Mouse (Mus musculus) heart, postnatal 0 days (tissue): ENCODE results near the gene Tfrc. TPM values are rescaled to one million over a fixed set of nuclear protein-coding genes. Genes with fewer than 3 reads are reported as not detected.
A peak's percentile ranks its signal among the peaks of the same experiment; 100 is the strongest.

Experiments
- ATAC-seq: fragments of 200-750 bp; cut with Nextera tagmentation; 2 replicates; pipeline ENCODE4 v1.8.0; 2017; ENCODE audit warnings: low read depth, moderate number of reproducible peaks, moderate library complexity; ENCODE audit not compliant: insufficient read depth
- DNase-seq: peaks from one replicate; pipeline ENCODE4 v3.0.0-alpha.2; 2016; ENCODE audit warnings: low spot score
- H3K27ac ChIP-seq: fragments of 300-500 bp; sonication (generic); 2 replicates; pipeline ENCODE4 v1.5.1; 2014; ENCODE audit warnings: low read depth, mild to moderate bottlenecking
- H3K27me3 ChIP-seq: fragments of 300-500 bp; sonication (generic); 2 replicates; pipeline ENCODE4 v1.6.1; 2014; ENCODE audit warnings: low read length, mixed read lengths; ENCODE audit not compliant: control insufficient read depth, insufficient read depth
- H3K36me3 ChIP-seq: fragments of 300-500 bp; sonication (generic); replicated peaks from 2 replicates; pipeline ENCODE4 v1.6.1; 2014; ENCODE audit warnings: low read length, mixed read lengths; ENCODE audit not compliant: control insufficient read depth, insufficient read depth
- H3K4me1 ChIP-seq: fragments of 300-500 bp; sonication (generic); 2 replicates; pipeline ENCODE4 v1.6.1; 2014; ENCODE audit warnings: antibody characterized with exemption; ENCODE audit not compliant: control insufficient read depth, insufficient read depth
- H3K4me2 ChIP-seq: fragments of 300-500 bp; sonication (generic); 2 replicates; pipeline ENCODE4 v1.6.1; 2014; ENCODE audit warnings: low read depth, mild to moderate bottlenecking, low read length, moderate library complexity
- H3K4me3 ChIP-seq: fragments of 300-500 bp; sonication (generic); 2 replicates; pipeline ENCODE4 v1.5.1; 2014; ENCODE audit warnings: low read depth, low read length
- H3K9ac ChIP-seq: fragments of 300-500 bp; sonication (generic); replicated peaks from 2 replicates; pipeline ENCODE4 v1.6.1; 2014; ENCODE audit warnings: low read depth, low read length, mixed read lengths
- H3K9me3 ChIP-seq: fragments of 300-500 bp; sonication (generic); replicated peaks from 2 replicates; pipeline ENCODE4 v1.6.1; 2016; ENCODE audit warnings: low read length; ENCODE audit not compliant: control insufficient read depth
- CTCF ChIP-seq: IDR thresholded peaks from 2 replicates; pipeline ENCODE4 v1.5.1; 2016; ENCODE audit warnings: antibody characterized with exemption, control low read depth, low read depth
- EP300 ChIP-seq: IDR thresholded peaks from 2 replicates; pipeline ENCODE4 v1.6.1; 2016; ENCODE audit warnings: antibody characterized with exemption, low read depth
- WGBS: fragments of 180-500 bp; shearing (Covaris S2); extraction: QIAGEN DNeasy Blood & Tissue Kit; methylation state at CpG from one replicate; pipeline ENCODE4 v1.1.7; 2014; 5-methylcytosine and 5-hydroxymethylcytosine counted together
- polyA plus RNA-seq: library from polyadenylated mRNA; unstranded; fragments of >200 nt; fragmentation: Nextera tagmentation; extraction: Ambion mirVana; gene quantifications from 2 replicates; pipeline ENCODE4 v1.2.1, GENCODE M21; 2015
- total RNA-seq: library from RNA; depleted of rRNA; stranded (reverse); fragments of >200 nt; gene quantifications from 2 replicates; pipeline ENCODE4 v1.2.3, GENCODE M21; 2014; ENCODE audit warnings: low replicate concordance

Tfrc gene
- total and polyA plus RNA-seq, 2 experiments from 2014 or later, result 57.1 to 71.7 TPM

DNA sequence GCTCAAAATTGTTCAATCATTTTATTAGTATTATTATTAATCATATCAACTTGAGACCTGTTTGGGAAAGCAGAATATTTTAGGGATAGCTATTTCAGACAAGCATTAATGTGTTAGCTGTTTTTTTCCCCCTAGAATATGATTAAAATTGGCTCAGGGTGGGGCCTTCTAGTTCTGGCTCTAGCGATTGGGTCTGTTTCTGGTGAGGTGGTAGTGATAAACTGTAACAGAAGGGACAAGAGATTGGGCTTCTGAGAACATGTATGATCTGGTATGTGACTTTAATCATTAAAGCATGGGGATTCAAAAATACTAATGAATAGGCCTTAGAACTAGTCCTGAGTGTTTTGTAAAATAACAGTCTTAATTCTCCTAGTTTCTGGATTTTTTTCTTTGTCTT is 3.3 kb downstream of the Tfrc start:
- Histone ChIP-seq H3K4me1 (0 out of 2 replicates have a peak, but pooled peaks cover 5% of the 10 kb centered on the region), H3K4me2 (no peak overlapping the region), H3K36me3 (peaks cover 22% of the 10 kb centered on the region), H3K27ac (no peak overlapping the region), H3K4me3 (no peak overlapping the region), H3K27me3 (no peaks in the 10 kb centered on the region), H3K9ac (no peak overlapping the region), H3K9me3 (no peaks in the 10 kb centered on the region)
- DNase-seq (no peak), ATAC-seq (no peak)
- TF ChIP-seq EP300 (no peak), CTCF (no peak)
- 35% methylated on average over 1 of the region's 1 CpGs for WGBS

DNA sequence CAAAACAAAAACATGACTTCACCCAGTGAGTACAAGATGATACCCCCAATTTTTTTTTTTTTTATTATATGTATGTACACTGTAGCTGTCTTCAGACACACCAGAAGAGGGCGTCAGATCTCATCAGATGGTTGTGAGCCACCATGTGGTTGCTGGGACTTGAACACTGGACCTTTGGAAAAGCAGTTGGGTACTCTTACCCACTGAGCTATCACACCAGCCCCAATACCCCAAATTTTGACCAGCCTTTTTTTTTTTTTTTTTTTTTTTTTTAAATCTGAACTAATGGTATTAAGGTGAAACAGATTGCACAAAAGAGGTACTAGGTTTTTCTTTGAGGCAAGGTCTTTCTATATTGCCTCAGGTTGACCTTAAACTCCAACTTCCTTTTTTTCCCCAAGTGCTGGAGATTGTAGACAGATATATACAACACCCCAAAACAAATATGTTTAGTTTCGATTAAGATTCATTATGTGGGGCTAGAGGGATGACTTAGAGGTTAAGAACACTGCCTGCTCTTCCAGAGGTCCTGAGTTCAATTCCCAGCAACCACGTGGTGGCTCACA is 4.6 kb downstream of the Tfrc start:
- Histone ChIP-seq H3K36me3 (peaks cover 32% of the 10 kb centered on the region), H3K27me3 (no peaks in the 10 kb centered on the region), H3K4me1 (0 out of 2 replicates have a peak, but pooled peaks cover 5% of the 10 kb centered on the region), H3K9ac (no peak overlapping the region), H3K27ac (no peak overlapping the region), H3K4me3 (no peak overlapping the region), H3K9me3 (no peaks in the 10 kb centered on the region), H3K4me2 (no peak overlapping the region)
- DNase-seq (no peak), ATAC-seq (no peak)
- TF ChIP-seq EP300, result no peak
- no peak for TF ChIP-seq CTCF
- WGBS, result 77% methylated on average over 3 of the region's 3 CpGs

DNA sequence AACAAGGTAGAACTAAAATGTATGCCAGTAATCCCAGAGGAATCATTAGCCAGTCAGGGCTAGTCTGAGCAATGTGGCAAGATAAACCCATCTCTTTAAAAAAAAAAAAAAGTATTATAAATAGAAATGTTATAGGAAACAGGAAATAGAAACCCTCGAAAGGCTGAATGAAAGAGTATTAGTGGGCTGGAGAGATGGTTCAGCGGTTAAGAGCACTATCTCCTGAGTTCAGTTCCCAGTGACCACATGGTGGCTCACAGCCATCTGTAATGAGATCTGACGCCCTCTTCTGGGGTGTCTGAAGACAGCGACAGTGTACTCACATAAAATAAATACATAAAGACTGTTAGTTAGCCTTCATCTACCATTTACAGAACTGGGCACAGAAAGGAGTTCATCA is 5.3 kb downstream of the Tfrc start:
- TF ChIP-seq EP300 (no peak), CTCF (peak; percentile 25; the same call in 1 of the 2 replicates)
- Histone ChIP-seq H3K4me2 (no peak overlapping the region), H3K9ac (no peak overlapping the region), H3K27ac (no peak overlapping the region), H3K9me3 (no peaks in the 10 kb centered on the region), H3K4me1 (0 out of 2 replicates have a peak, but pooled peaks cover 5% of the 10 kb centered on the region), H3K4me3 (no peak overlapping the region), H3K27me3 (no peaks in the 10 kb centered on the region), H3K36me3 (peaks cover 38% of the 10 kb centered on the region)
- DNase-seq, result no peak
- no peak for ATAC-seq
- WGBS, result 41% methylated on average over 4 of the region's 4 CpGs

DNA sequence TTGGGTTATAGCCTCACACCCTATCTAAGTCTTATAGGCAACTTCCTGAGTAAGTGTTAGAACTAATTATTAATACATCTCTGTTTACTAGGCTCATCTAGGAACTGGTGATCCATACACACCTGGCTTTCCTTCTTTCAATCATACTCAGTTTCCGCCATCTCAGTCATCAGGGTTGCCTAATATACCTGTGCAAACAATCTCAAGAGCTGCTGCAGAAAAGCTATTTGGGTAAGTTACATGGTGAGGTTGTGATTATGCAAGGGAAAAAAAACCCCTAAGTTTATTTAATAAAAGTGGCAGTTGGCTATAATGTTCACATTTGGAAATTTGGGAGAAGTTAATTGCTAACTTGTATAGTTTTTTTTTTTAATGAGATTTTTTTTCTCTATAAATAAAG is 10.2 kb downstream of the Tfrc start:
- Histone ChIP-seq H3K27ac (no peak overlapping the region), H3K9me3 (no peaks in the 10 kb centered on the region), H3K4me1 (no peaks in the 10 kb centered on the region), H3K27me3 (no peaks in the 10 kb centered on the region), H3K4me2 (no peak overlapping the region), H3K4me3 (no peak overlapping the region), H3K36me3 (peaks cover 77% of the 10 kb centered on the region), H3K9ac (no peak overlapping the region)
- ATAC-seq (no peak), DNase-seq (no peak)
- TF ChIP-seq EP300 (no peak), CTCF (no peak)
- 94% methylated on average over 1 of the region's 1 CpGs for WGBS

DNA sequence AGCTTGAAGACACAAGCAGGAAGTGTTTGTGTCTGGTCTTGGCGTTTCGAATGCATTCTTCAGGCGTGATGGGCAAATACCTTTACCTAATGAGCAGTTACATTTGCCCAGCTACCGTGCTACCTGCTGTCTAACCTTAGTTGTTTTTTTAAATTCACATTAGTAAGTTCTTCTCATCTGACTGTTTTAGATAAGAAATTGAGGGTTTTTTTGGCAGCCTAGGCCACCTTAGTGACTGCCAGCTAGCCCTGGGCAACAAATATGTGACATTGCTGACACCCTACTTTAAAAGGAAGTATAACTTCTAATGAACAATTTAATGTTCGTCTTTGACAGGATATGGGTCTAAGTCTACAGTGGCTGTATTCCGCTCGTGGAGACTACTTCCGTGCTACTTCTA is 19.4 kb downstream of the Tfrc start:
- Histone ChIP-seq H3K27ac (no peak overlapping the region), H3K9me3 (no peaks in the 10 kb centered on the region), H3K4me3 (no peak overlapping the region), H3K4me2 (no peak overlapping the region), H3K36me3 (peaks cover 80% of the 10 kb centered on the region), H3K27me3 (no peaks in the 10 kb centered on the region), H3K4me1 (no peaks in the 10 kb centered on the region), H3K9ac (no peak overlapping the region)
- no peak for DNase-seq
- no peak for ATAC-seq
- TF ChIP-seq CTCF (no peak), EP300 (no peak)
- WGBS, result 85% methylated on average over 8 of the region's 8 CpGs

DNA sequence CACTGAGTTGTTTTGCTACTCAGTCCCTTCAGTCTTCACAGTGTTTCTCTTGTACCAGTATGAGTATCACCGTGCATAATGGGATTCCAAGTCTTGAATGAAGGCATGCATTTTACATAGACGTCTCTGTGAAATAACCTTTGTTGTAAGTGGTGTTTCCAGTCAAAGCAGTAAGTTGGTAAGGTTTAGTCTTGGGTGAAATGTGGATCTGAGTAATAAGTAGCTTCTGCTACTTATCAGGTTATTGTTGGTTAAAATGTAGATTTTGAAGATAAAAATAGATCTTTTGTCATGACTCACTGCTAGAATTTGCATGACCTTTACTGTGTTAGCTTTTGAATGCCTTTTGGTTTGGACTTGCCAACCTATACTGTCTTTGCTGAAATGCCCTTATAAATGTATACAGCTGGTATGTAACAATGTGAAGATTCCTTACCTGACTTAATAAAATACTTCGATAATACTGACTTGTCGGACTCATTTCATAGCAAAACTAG is 23.7 kb downstream of the Tfrc start:
- Histone ChIP-seq H3K4me2 (no peak overlapping the region), H3K4me3 (no peak overlapping the region), H3K4me1 (no peaks in the 10 kb centered on the region), H3K27ac (no peak overlapping the region), H3K9ac (no peak overlapping the region), H3K36me3 (peaks cover 47% of the 10 kb centered on the region), H3K9me3 (no peaks in the 10 kb centered on the region), H3K27me3 (no peaks in the 10 kb centered on the region)
- no peak for DNase-seq
- no peak for ATAC-seq
- 84% methylated on average over 4 of the region's 4 CpGs for WGBS
- TF ChIP-seq EP300 (no peak), CTCF (no peak)
